ENCODE assay signal across 8 mouse cellular contexts in the genomic region with DNA sequence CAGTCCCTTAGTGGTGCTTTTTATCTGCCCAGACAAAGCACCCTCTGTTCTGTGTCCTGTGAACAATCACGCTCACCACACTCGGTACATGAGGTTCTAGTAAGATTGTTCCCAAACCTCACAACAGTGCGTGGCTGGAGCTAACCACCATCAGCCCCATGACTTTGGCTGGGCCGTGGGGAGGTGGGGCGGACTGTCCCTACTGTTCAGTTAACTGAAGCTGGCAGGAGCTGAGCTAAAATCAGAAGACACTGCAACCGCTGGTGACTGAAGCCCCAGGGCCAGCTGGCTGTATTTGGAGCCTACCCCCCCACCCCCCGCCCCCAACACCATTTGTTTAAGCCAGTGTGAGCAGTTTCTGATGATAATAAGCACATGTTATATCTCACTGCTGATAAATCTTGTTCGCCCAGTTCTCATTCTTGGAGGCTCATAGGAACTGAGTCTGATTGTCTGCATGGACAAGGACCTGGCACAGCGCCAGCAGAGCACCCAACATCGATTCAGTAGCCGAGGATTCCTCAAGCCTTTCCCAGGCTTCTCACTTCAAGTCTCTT. TPM values are rescaled to one million over a fixed set of nuclear protein-coding genes. Genes with fewer than 3 reads are reported as not detected.
DNase-seq lines count a peak whose midpoint lies in the region; ATAC-seq and TF ChIP-seq lines count a peak whose summit lies in the region.

No protein-coding gene starts in this region.

- H3K27ac ChIP-seq in lung, embryonic 15.5 days, result no peak overlapping the region
- peak overlapping the region; percentile 28 for H3K27ac ChIP-seq in forebrain, embryonic 15.5 days (replicated peaks)
- H3K27ac ChIP-seq in midbrain, postnatal 0 days (ENCODE audit: low read depth, low read length), result no peak overlapping the region

- H3K4me3 ChIP-seq in lung, embryonic 15.5 days, result no peak overlapping the region
- H3K4me3 ChIP-seq in forebrain, embryonic 15.5 days, result no peak overlapping the region
- H3K4me3 ChIP-seq in midbrain, postnatal 0 days (ENCODE audit: low read depth, low read length), result no peak overlapping the region

- H3K36me3 ChIP-seq in lung, embryonic 15.5 days, result peaks cover 44% of the 10 kb centered on the region
- H3K36me3 ChIP-seq in forebrain, embryonic 15.5 days, result peaks cover 45% of the 10 kb centered on the region
- peaks cover 15% of the 10 kb centered on the region for H3K36me3 ChIP-seq in midbrain, postnatal 0 days (ENCODE audit: insufficient read depth, low read length)

- peaks cover 14% of the 10 kb centered on the region for H3K4me1 ChIP-seq in lung, embryonic 15.5 days
- H3K4me1 ChIP-seq in forebrain, embryonic 15.5 days, result peaks cover 9% of the 10 kb centered on the region
- no peaks in the 10 kb centered on the region for H3K4me1 ChIP-seq in midbrain, postnatal 0 days (ENCODE audit: insufficient read depth, low read length)

- H3K27me3 ChIP-seq in lung, embryonic 15.5 days, result no peaks in the 10 kb centered on the region
- H3K27me3 ChIP-seq in forebrain, embryonic 15.5 days, result no peaks in the 10 kb centered on the region
- no peaks in the 10 kb centered on the region for H3K27me3 ChIP-seq in midbrain, postnatal 0 days (ENCODE audit: insufficient read depth, low read length)

- TF ChIP-seq CTCF in midbrain, postnatal 0 days (IDR thresholded peaks at IDR 0.05), result no peak

- no peak for DNase-seq in lung, postnatal 25 days (ENCODE audit: low spot score)
- DNase-seq in layer of hippocampus, postnatal 10 days (ENCODE audit: low spot score in 2 of 2), result peak; percentile 53 to 57
- peak; percentile 71 for DNase-seq in midbrain, postnatal 0 days (ENCODE audit: low spot score)
- DNase-seq in adrenal gland, adult 18-20 months (ENCODE audit: low spot score in 2 of 2), result no peak
- DNase-seq in gastrocnemius, postnatal 25 days, result no peak
- DNase-seq in spleen, adult 18-20 months, result no peak

- 47% methylated on average over 11 of the region's 11 CpGs for WGBS in lung, embryonic 15.5 days
- WGBS in forebrain, embryonic 15.5 days, result 42% methylated on average over 11 of the region's 11 CpGs
- 54% methylated on average over 11 of the region's 11 CpGs for WGBS in midbrain, postnatal 0 days

- ATAC-seq in lung, embryonic 15.5 days (ENCODE audit: borderline replicate concordance, extremely low read depth, low FRiP score, low TSS enrichment), result peak; percentile 69; the same call in 1 of the 2 replicates
- peak; percentile 63 for ATAC-seq in forebrain, embryonic 15.5 days (replicated peaks)
- peak; percentile 87 for ATAC-seq in midbrain, postnatal 0 days (ENCODE audit: low FRiP score)

- no peak overlapping the region for H3K9ac ChIP-seq in lung, embryonic 15.5 days
- no peak overlapping the region for H3K9ac ChIP-seq in forebrain, embryonic 15.5 days (replicated peaks)
- no peak overlapping the region for H3K9ac ChIP-seq in midbrain, postnatal 0 days (replicated peaks; ENCODE audit: low read length, poor library complexity, severe bottlenecking)

- H3K9me3 ChIP-seq in lung, embryonic 15.5 days, result no peaks in the 10 kb centered on the region
- H3K9me3 ChIP-seq in forebrain, embryonic 15.5 days, result no peaks in the 10 kb centered on the region
- no peaks in the 10 kb centered on the region for H3K9me3 ChIP-seq in midbrain, postnatal 0 days (ENCODE audit: low read length)

- no peak overlapping the region for H3K4me2 ChIP-seq in lung, embryonic 15.5 days
- no peak overlapping the region for H3K4me2 ChIP-seq in forebrain, embryonic 15.5 days (replicated peaks)
- no peak overlapping the region for H3K4me2 ChIP-seq in midbrain, postnatal 0 days (ENCODE audit: low read depth, low read length, poor library complexity, severe bottlenecking)

RNA-seq across cellular contexts. Expression of a gene that starts 23.3 kb away (rescaled TPM):
- polyA plus RNA-seq in lung, embryonic 15.5 days (2015; fragmentation: Nextera tagmentation; extraction: Ambion mirVana), result 71.4 and 80.3 TPM in 2 replicates
- 69.6 and 77.5 TPM in 2 replicates for polyA plus RNA-seq in forebrain, embryonic 15.5 days (2015; fragmentation: Nextera tagmentation; extraction: Ambion mirVana)
- 10 to 100 TPM; 40.4 to 46.4 TPM for total RNA-seq in layer of hippocampus, postnatal 10 days (2021)
- total RNA-seq in midbrain, postnatal 0 days (2014; rRNA removed), result 75.4 and 99.4 TPM in 2 replicates
- polyA plus RNA-seq in midbrain, postnatal 0 days (2015; fragmentation: Nextera tagmentation; extraction: Ambion mirVana), result 69.0 and 74.6 TPM in 2 replicates
- 100 to 1,000 TPM; 132 to 214 TPM for total RNA-seq in adrenal gland, adult 18-20 months (2021)
- 10 to 100 TPM; 53.8 to 55.3 TPM for total RNA-seq in gastrocnemius, postnatal 25 days (2021)

RNA-seq across cellular contexts. Expression of a gene that starts 34.3 kb away (rescaled TPM):
- polyA plus RNA-seq in lung, embryonic 15.5 days (2015; fragmentation: Nextera tagmentation; extraction: Ambion mirVana), result 32.9 and 36.0 TPM in 2 replicates
- 55.8 and 58.1 TPM in 2 replicates for polyA plus RNA-seq in forebrain, embryonic 15.5 days (2015; fragmentation: Nextera tagmentation; extraction: Ambion mirVana)
- 10 to 100 TPM; 75.1 to 84.3 TPM for total RNA-seq in layer of hippocampus, postnatal 10 days (2021)
- 52.2 and 74.0 TPM in 2 replicates for total RNA-seq in midbrain, postnatal 0 days (2014; rRNA removed)
- polyA plus RNA-seq in midbrain, postnatal 0 days (2015; fragmentation: Nextera tagmentation; extraction: Ambion mirVana), result 33.1 and 34.2 TPM in 2 replicates
- total RNA-seq in adrenal gland, adult 18-20 months (2021), result 10 to 100 TPM; 44.6 to 50.4 TPM
- total RNA-seq in gastrocnemius, postnatal 25 days (2021), result 10 to 100 TPM; 35.7 to 41.4 TPM

RNA-seq across cellular contexts. Expression of a gene that starts 56.9 kb away (rescaled TPM):
- 1.9 and 3.2 TPM in 2 replicates for polyA plus RNA-seq in lung, embryonic 15.5 days (2015; fragmentation: Nextera tagmentation; extraction: Ambion mirVana)
- 2.4 TPM in 2 replicates for polyA plus RNA-seq in forebrain, embryonic 15.5 days (2015; fragmentation: Nextera tagmentation; extraction: Ambion mirVana)
- total RNA-seq in layer of hippocampus, postnatal 10 days (2021), result 1 to 10 TPM; 4.2 to 9.8 TPM
- 2.1 and 3.3 TPM in 2 replicates for total RNA-seq in midbrain, postnatal 0 days (2014; rRNA removed)
- 2.3 and 2.7 TPM in 2 replicates for polyA plus RNA-seq in midbrain, postnatal 0 days (2015; fragmentation: Nextera tagmentation; extraction: Ambion mirVana)
- 10 to 100 TPM in 1 of 2 experiments, 1 to 10 TPM in 1; 3.4 to 14.2 TPM for total RNA-seq in adrenal gland, adult 18-20 months (2021)
- under 1 TPM; 0.56 to 0.67 TPM for total RNA-seq in gastrocnemius, postnatal 25 days (2021)

Comparison
In these comparisons a context has a peak if more than half of its experiments do, and no peak if none do; other contexts are left out.
1. DNase-seq: peak in layer of hippocampus, postnatal 10 days (2 of 2) and midbrain, postnatal 0 days (single experiment); none in lung, postnatal 25 days (single experiment), adrenal gland, adult 18-20 months (0 of 2), gastrocnemius, postnatal 25 days (single experiment) and spleen, adult 18-20 months (0 of 2).
2. Peak in every context shown above with its lines, with median percentiles within 50 percentile points of each other: ATAC-seq.